In the genomic region with DNA sequence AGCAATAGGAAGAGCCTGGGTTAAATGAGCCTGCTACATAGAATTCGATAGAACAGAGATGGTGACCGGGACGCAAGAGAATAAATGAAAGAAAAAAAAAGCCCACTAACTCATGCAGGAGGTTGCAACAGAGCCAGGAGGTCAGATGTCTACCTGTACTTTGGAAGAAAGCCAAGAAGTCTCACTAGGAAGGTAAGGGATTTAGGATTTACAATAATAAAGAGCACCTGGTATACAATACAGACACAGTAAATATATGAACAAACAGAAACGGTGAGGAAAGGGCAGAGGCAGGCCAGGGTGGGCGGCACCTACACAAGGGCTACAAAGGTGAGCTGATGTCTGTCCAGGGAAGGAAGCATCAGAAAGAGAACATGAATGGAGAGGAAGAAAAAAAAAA, we compare ENCODE assay signal across 25 mouse cellular contexts. TPM values are rescaled to one million over a fixed set of nuclear protein-coding genes. Genes with fewer than 3 reads are reported as not detected.
DNase-seq lines count a peak whose midpoint lies in the region; ATAC-seq and TF ChIP-seq lines count a peak whose summit lies in the region.
"Had no signal": no experiment of that assay in that cellular context is flagged by ENCODE, and none has a peak within 500 bp of the region (broad histone marks: within the 10 kb centered on the region; RNA-seq: fewer than 3 reads in every experiment).

No protein-coding gene starts in this region.

- no peak overlapping the region for H3K4me2 ChIP-seq in hindbrain, embryonic 14.5 days (replicated peaks)
- H3K4me2 ChIP-seq in liver, embryonic 16.5 days (ENCODE audit: low read depth, low read length): no peak overlapping the region
- H3K4me2 ChIP-seq in lung, postnatal 0 days (replicated peaks; ENCODE audit: low read depth, low read length): no peak overlapping the region
- H3K4me2 ChIP-seq: embryonic facial prominence, embryonic 13.5 days; embryonic facial prominence, embryonic 15.5 days; forebrain, embryonic 12.5 days had no signal

- H3K36me3 ChIP-seq in hindbrain, embryonic 10.5 days: no peaks in the 10 kb centered on the region
- H3K36me3 ChIP-seq in hindbrain, embryonic 14.5 days (replicated peaks; ENCODE audit: control insufficient read depth, insufficient read depth): no peaks in the 10 kb centered on the region
- H3K36me3 ChIP-seq in liver, embryonic 16.5 days (ENCODE audit: control insufficient read depth, insufficient read depth): 0 out of 2 replicates have a peak, but pooled peaks cover 3% of the 10 kb centered on the region
- no peaks in the 10 kb centered on the region for H3K36me3 ChIP-seq in lung, postnatal 0 days (ENCODE audit: insufficient read depth, low read length)
- H3K36me3 ChIP-seq: embryonic facial prominence, embryonic 13.5 days; embryonic facial prominence, embryonic 15.5 days; forebrain, embryonic 10.5 days; forebrain, embryonic 12.5 days had no signal

- H3K9ac ChIP-seq in hindbrain, embryonic 14.5 days: no peak overlapping the region
- no peak overlapping the region for H3K9ac ChIP-seq in liver, embryonic 16.5 days (ENCODE audit: low read depth, low read length)
- H3K9ac ChIP-seq in lung, postnatal 0 days (replicated peaks; ENCODE audit: low read depth): no peak overlapping the region
- H3K9ac ChIP-seq: embryonic facial prominence, embryonic 13.5 days; embryonic facial prominence, embryonic 15.5 days; forebrain, embryonic 12.5 days had no signal

- H3K4me3 ChIP-seq in hindbrain, embryonic 10.5 days: no peak overlapping the region
- H3K4me3 ChIP-seq in hindbrain, embryonic 14.5 days (replicated peaks; ENCODE audit: low read length): no peak overlapping the region
- no peak overlapping the region for H3K4me3 ChIP-seq in liver, embryonic 16.5 days (ENCODE audit: low read depth, low read length)
- H3K4me3 ChIP-seq in lung, postnatal 0 days (ENCODE audit: low read depth, low read length): no peak overlapping the region
- H3K4me3 ChIP-seq: embryonic facial prominence, embryonic 13.5 days; embryonic facial prominence, embryonic 15.5 days; erythroblast, embryonic 14.5 days; forebrain, embryonic 10.5 days; forebrain, embryonic 12.5 days had no signal

- no peaks in the 10 kb centered on the region for H3K9me3 ChIP-seq in hindbrain, embryonic 10.5 days
- no peaks in the 10 kb centered on the region for H3K9me3 ChIP-seq in hindbrain, embryonic 14.5 days (ENCODE audit: control insufficient read depth, low read length)
- H3K9me3 ChIP-seq in liver, embryonic 16.5 days (replicated peaks; ENCODE audit: control insufficient read depth, low read length): no peaks in the 10 kb centered on the region
- no peaks in the 10 kb centered on the region for H3K9me3 ChIP-seq in lung, postnatal 0 days (ENCODE audit: low read length)
- H3K9me3 ChIP-seq: embryonic facial prominence, embryonic 13.5 days; embryonic facial prominence, embryonic 15.5 days; forebrain, embryonic 10.5 days; forebrain, embryonic 12.5 days had no signal

- peaks cover 12% of the 10 kb centered on the region; the same call in 1 of the 2 replicates for H3K4me1 ChIP-seq in hindbrain, embryonic 10.5 days (replicated peaks)
- no peaks in the 10 kb centered on the region for H3K4me1 ChIP-seq in hindbrain, embryonic 14.5 days (replicated peaks; ENCODE audit: control insufficient read depth, insufficient read depth, low read length)
- H3K4me1 ChIP-seq in liver, embryonic 16.5 days (ENCODE audit: control insufficient read depth, low read depth, low read length): peaks cover 3% of the 10 kb centered on the region; the same call in 1 of the 2 replicates
- H3K4me1 ChIP-seq in lung, postnatal 0 days (ENCODE audit: insufficient read depth, low read depth, low read length): no peaks in the 10 kb centered on the region
- H3K4me1 ChIP-seq: embryonic facial prominence, embryonic 13.5 days; embryonic facial prominence, embryonic 15.5 days; forebrain, embryonic 12.5 days had no signal

- no peak for ATAC-seq in hindbrain, embryonic 14.5 days (ENCODE audit: low FRiP score)
- peak; percentile 55 for ATAC-seq in liver, embryonic 16.5 days (ENCODE audit: low read depth)
- ATAC-seq in lung, postnatal 0 days: no peak
- ATAC-seq: forebrain, embryonic 14.5 days had no signal

- no peaks in the 10 kb centered on the region for H3K27me3 ChIP-seq in hindbrain, embryonic 10.5 days (ENCODE audit: insufficient read depth, poor library complexity, severe bottlenecking)
- no peaks in the 10 kb centered on the region for H3K27me3 ChIP-seq in hindbrain, embryonic 14.5 days (ENCODE audit: control insufficient read depth, insufficient read depth, low read length)
- H3K27me3 ChIP-seq in liver, embryonic 16.5 days (ENCODE audit: control insufficient read depth, insufficient read depth, low read depth, low read length): no peaks in the 10 kb centered on the region
- no peaks in the 10 kb centered on the region for H3K27me3 ChIP-seq in lung, postnatal 0 days (replicated peaks; ENCODE audit: insufficient read depth, low read length)
- H3K27me3 ChIP-seq: embryonic facial prominence, embryonic 13.5 days; embryonic facial prominence, embryonic 15.5 days; forebrain, embryonic 12.5 days had no signal

- WGBS in hindbrain, embryonic 10.5 days: 81% methylated on average over 5 of the region's 5 CpGs
- 77% methylated on average over 5 of the region's 5 CpGs for WGBS in hindbrain, embryonic 14.5 days
- WGBS in liver, embryonic 16.5 days (ENCODE audit: insufficient replicate concordance): 57% methylated on average over 5 of the region's 5 CpGs
- WGBS in lung, postnatal 0 days: 83% methylated on average over 5 of the region's 5 CpGs

- no peak for TF ChIP-seq CTCF in lung, postnatal 0 days (IDR thresholded peaks at IDR 0.05)

- H3K27ac ChIP-seq in hindbrain, embryonic 10.5 days: 0 out of 2 replicates have a peak overlapping the region, but pooled peaks have one; percentile 40
- H3K27ac ChIP-seq in hindbrain, embryonic 14.5 days: no peak overlapping the region
- no peak overlapping the region for H3K27ac ChIP-seq in liver, embryonic 16.5 days (ENCODE audit: low read length)
- no peak overlapping the region for H3K27ac ChIP-seq in lung, postnatal 0 days (ENCODE audit: low read length)
- H3K27ac ChIP-seq: embryonic facial prominence, embryonic 13.5 days; embryonic facial prominence, embryonic 15.5 days; forebrain, embryonic 10.5 days; forebrain, embryonic 12.5 days had no signal

- TF ChIP-seq EP300 in lung, postnatal 0 days (IDR thresholded peaks at IDR 0.05): no peak

- DNase-seq in hindbrain, embryonic 10.5 days (ENCODE audit: low spot score): no peak
- DNase-seq in hindbrain, embryonic 14.5 days (ENCODE audit: low spot score): no peak
- DNase-seq in liver: no peak
- peak; percentile 13 for DNase-seq in lung, postnatal 0 days (ENCODE audit: low spot score)
- DNase-seq in lung, postnatal 25 days (ENCODE audit: low spot score): no peak
- DNase-seq: adrenal gland, adult 2 months; adrenal gland, postnatal 10 days; adrenal gland, postnatal 25 days; cerebellum, adult 11 months; cerebellum, adult 18-20 months; cerebellum, adult 8-10 months; cerebellum, adult 9-11 months; cerebellum, postnatal 14 days; cerebellum, postnatal 36 days; embryo, embryonic 11 days had no signal

RNA-seq across cellular contexts. Expression of a gene that starts 14.9 kb away (rescaled TPM):
- not detected in 2 replicates for polyA plus RNA-seq in hindbrain, embryonic 10.5 days (2016; fragmentation: Nextera tagmentation; extraction: Ambion mirVana)
- polyA plus RNA-seq in hindbrain, embryonic 14.5 days (2014; fragmentation: Nextera tagmentation; extraction: Ambion mirVana): not detected in 2 replicates
- not detected in 2 replicates for polyA plus RNA-seq in liver, embryonic 16.5 days (2015; fragmentation: Nextera tagmentation; extraction: Ambion mirVana)
- polyA plus RNA-seq in lung, postnatal 0 days (2015; fragmentation: Nextera tagmentation; extraction: Ambion mirVana): not detected in 2 replicates
- polyA plus RNA-seq: adrenal gland, adult 2 months; brain, embryonic 14.5 days; C2C12; embryonic facial prominence, embryonic 11.5 days; embryonic facial prominence, embryonic 13.5 days; embryonic facial prominence, embryonic 15.5 days; erythroblast, embryonic 14.5 days; forebrain, embryonic 10.5 days; forebrain, embryonic 12.5 days; forebrain, embryonic 14.5 days had no signal

RNA-seq across cellular contexts. Expression of a gene that starts 34.0 kb away (rescaled TPM):
- polyA plus RNA-seq in hindbrain, embryonic 10.5 days (2016; fragmentation: Nextera tagmentation; extraction: Ambion mirVana): not detected in 2 replicates
- polyA plus RNA-seq in hindbrain, embryonic 14.5 days (2014; fragmentation: Nextera tagmentation; extraction: Ambion mirVana): 0.05 TPM in 1 of 2 replicates, not detected in the other
- polyA plus RNA-seq in liver, embryonic 16.5 days (2015; fragmentation: Nextera tagmentation; extraction: Ambion mirVana): 15.8 and 16.0 TPM in 2 replicates
- not detected in 2 replicates for polyA plus RNA-seq in lung, postnatal 0 days (2015; fragmentation: Nextera tagmentation; extraction: Ambion mirVana)
- polyA plus RNA-seq: adrenal gland, adult 2 months; C2C12; embryonic facial prominence, embryonic 11.5 days; embryonic facial prominence, embryonic 13.5 days; embryonic facial prominence, embryonic 15.5 days; erythroblast, embryonic 14.5 days; forebrain, embryonic 10.5 days; forebrain, embryonic 12.5 days; forebrain, embryonic 14.5 days had no signal

Comparison
In these comparisons a context has a peak if more than half of its experiments do, and no peak if none do; other contexts are left out.
1. RNA of a gene that starts 34.0 kb away (polyA plus RNA-seq): 15.8 to 16.0 TPM in liver, embryonic 16.5 days; not detected in hindbrain, embryonic 10.5 days, 0.05 TPM in hindbrain, embryonic 14.5 days and not detected in lung, postnatal 0 days; every median in the first group is over 10 times any median in the second.